Mouse (Mus musculus): ENCODE data around the gene Otc. TPM values are rescaled to one million over a fixed set of nuclear protein-coding genes. Genes with fewer than 3 reads are reported as not detected.

Gene Otc
- total RNA-seq, 4 experiments from 2014 or later, result 0.11 TPM; not detected in 3

Other genes starting within 250 kb of the Otc start
- 1 to 10 TPM; 2.2 to 3.8 (median 3.2) TPM for gene Srpx, start 134.6 kb upstream of the Otc start, total RNA-seq (2022)
- gene Rpgr, start 35.4 kb upstream of the Otc start, total RNA-seq (2022), result 1 to 10 TPM; 2.3 to 4.7 (median 3.3) TPM
- 100 to 1,000 TPM; 113 to 130 (median 125) TPM for gene Tspan7, start 232.9 kb downstream of the Otc start, total RNA-seq (2022)